Mouse (Mus musculus) cerebellum, adult (tissue): ENCODE results near the gene Paox.
A peak's percentile ranks its signal among the peaks of the same experiment; 100 is the strongest.

Source experiments
- ATAC-seq: cut with Nextera tagmentation; 2 replicates; pipeline ENCODE4 v1.9.2; 2017; ENCODE audit warnings: mild to moderate bottlenecking, moderate library complexity, mixed read lengths; ENCODE audit not compliant: insufficient number of reproducible peaks, low FRiP score, low TSS enrichment

The Paox gene

GRCm38 (mm10) chr7:140164664-140165063, 49.1 kb downstream of the Paox start, which contains the start of gene Olfr522:
Olfr522 (minus strand) TSS chr7:140164764.
- no peak for ATAC-seq

- no peak for ATAC-seq
Measured at GRCm38 (mm10) chr7:140167950-140168349, 52.4 kb downstream of the Paox start.

GRCm38 (mm10) chr7:140169386-140169785, 53.8 kb downstream of the Paox start:
- no peak for ATAC-seq

GRCm38 (mm10) chr7:140170863-140171262, 55.3 kb downstream of the Paox start:
- no peak for ATAC-seq

GRCm38 (mm10) chr7:140172936-140173335, 57.3 kb downstream of the Paox start, which contains the start of gene Olfr523:
Olfr523 (plus strand) TSS chr7:140173217.
- ATAC-seq = peak; percentile 73; the same call in 1 of the 2 replicates

- no peak for ATAC-seq
Measured at GRCm38 (mm10) chr7:140179176-140179575, 63.6 kb downstream of the Paox start.

GRCm38 (mm10) chr7:140180692-140181091, 65.1 kb downstream of the Paox start:
- ATAC-seq = no peak

- no peak for ATAC-seq
Measured at GRCm38 (mm10) chr7:140184206-140184605, 68.6 kb downstream of the Paox start.
